Mouse (Mus musculus): ENCODE data around the gene Nckap5. TPM values are rescaled to one million over a fixed set of nuclear protein-coding genes. Genes with fewer than 3 reads are reported as not detected.

The Nckap5 gene
- total and polyA plus RNA-seq, 3 experiments, result not detected

DNA sequence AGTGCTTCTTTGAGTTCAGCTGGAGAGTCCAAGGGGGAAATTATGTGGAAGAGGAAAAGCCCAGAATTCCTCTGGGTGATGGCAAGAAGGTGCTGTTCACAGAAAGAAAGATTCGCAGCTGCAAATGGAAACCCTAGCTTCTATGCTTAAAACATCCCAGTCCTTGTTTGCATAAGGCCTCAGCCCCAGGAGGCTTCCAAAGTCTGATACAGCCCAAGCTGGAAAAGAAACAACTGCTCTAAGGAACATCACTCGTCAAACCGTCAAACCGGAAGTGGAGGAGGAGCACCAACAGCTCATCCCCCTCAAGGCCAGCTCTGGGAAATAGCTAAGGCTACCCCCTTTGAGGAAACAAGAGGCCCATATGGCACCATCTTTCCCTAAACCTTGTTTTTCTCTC lies 286.1 kb downstream of the Nckap5 start:
- no peak overlapping the region for H3K27ac ChIP-seq (ENCODE audit: insufficient read depth, low read depth)
- no peak overlapping the region for H3K4me3 ChIP-seq (replicated peaks in 1 of 3; ENCODE audit: low read depth in 2 of 3, low read length in 2 of 3, poor library complexity in 1 of 3)
- in situ Hi-C loops (cut with MboI; ENCODE audit: low pct_ligation_motif_present, low pct_unique_long_range_greater_than_20kb, low sequenced_read_pairs) (no loop called here), dilution Hi-C loops (cut with MboI; ENCODE audit: extremely low pct_ligation_motif_present, extremely low pct_unique_long_range_greater_than_20kb, low sequenced_read_pairs) (no loop called here)
- no peaks in the 10 kb centered on the region for H3K79me2 ChIP-seq (replicated peaks; ENCODE audit: control insufficient read depth, extremely low read depth, insufficient read depth, poor library complexity, severe bottlenecking)
- peaks cover 72% of the 10 kb centered on the region for H3K9me3 ChIP-seq (replicated peaks; ENCODE audit: low read length)
- H3K4me1 ChIP-seq (ENCODE audit: control insufficient read depth in 1 of 2, insufficient read depth in 2 of 2), result no peaks in the 10 kb centered on the region
- no peak for DNase-seq (ENCODE audit: extremely low read depth)
- H3K27me3 ChIP-seq (replicated peaks), result no peaks in the 10 kb centered on the region
- H3K4me2 ChIP-seq (ENCODE audit: insufficient read depth, low read depth, poor library complexity, severe bottlenecking), result no peak overlapping the region
- H3K36me3 ChIP-seq (replicated peaks in 1 of 2; ENCODE audit: control insufficient read depth in 1 of 2, insufficient read depth in 1 of 2, low read length in 1 of 2), result no peaks in the 10 kb centered on the region
- H3K9ac ChIP-seq (ENCODE audit: insufficient read depth, low read depth), result no peak overlapping the region
- TF ChIP-seq UBTF (IDR thresholded peaks at IDR 0.05; ENCODE audit: low read depth, low read length) (no peak), PAX5 (IDR thresholded peaks at IDR 0.05; ENCODE audit: low read length) (no peak), MXI1 (IDR thresholded peaks at IDR 0.05; ENCODE audit: low read depth, low read length) (no peak), JUN (IDR thresholded peaks at IDR 0.05; ENCODE audit: insufficient read depth, low read depth, low read length) (no peak), ZC3H11A (IDR thresholded peaks at IDR 0.05; ENCODE audit: low read depth, low read length) (no peak)

GRCm38 (mm10) chr1:126537223-126537757 lies 293.3 kb downstream of the Nckap5 start:
- H3K4me1 ChIP-seq (ENCODE audit: control insufficient read depth in 1 of 2, insufficient read depth in 2 of 2), result no peaks in the 10 kb centered on the region
- H3K79me2 ChIP-seq (replicated peaks; ENCODE audit: control insufficient read depth, extremely low read depth, insufficient read depth, poor library complexity, severe bottlenecking), result no peaks in the 10 kb centered on the region
- H3K27ac ChIP-seq (ENCODE audit: insufficient read depth, low read depth), result no peak overlapping the region
- dilution Hi-C loops (cut with MboI; ENCODE audit: extremely low pct_ligation_motif_present, extremely low pct_unique_long_range_greater_than_20kb, low sequenced_read_pairs) (no loop called here), in situ Hi-C loops (cut with MboI; ENCODE audit: low pct_ligation_motif_present, low pct_unique_long_range_greater_than_20kb, low sequenced_read_pairs) (no loop called here)
- H3K36me3 ChIP-seq (replicated peaks in 1 of 2; ENCODE audit: control insufficient read depth in 1 of 2, insufficient read depth in 1 of 2, low read length in 1 of 2), result no peaks in the 10 kb centered on the region
- peaks cover 69% of the 10 kb centered on the region for H3K9me3 ChIP-seq (replicated peaks; ENCODE audit: low read length)
- TF ChIP-seq MEF2A (IDR thresholded peaks at IDR 0.05; ENCODE audit: borderline replicate concordance, low read depth, low read length) (no peak), EP300 (IDR thresholded peaks at IDR 0.05; ENCODE audit: low read length) (no peak), E2F4 (IDR thresholded peaks at IDR 0.05; ENCODE audit: insufficient replicate concordance, low read depth, low read length) (no peak), KAT2A (IDR thresholded peaks at IDR 0.05; ENCODE audit: insufficient replicate concordance, low read length) (no peak), MXI1 (IDR thresholded peaks at IDR 0.05; ENCODE audit: low read depth, low read length) (no peak)
- no peak overlapping the region for H3K4me3 ChIP-seq (replicated peaks in 1 of 3; ENCODE audit: low read depth in 2 of 3, low read length in 2 of 3, poor library complexity in 1 of 3)
- no peaks in the 10 kb centered on the region for H3K27me3 ChIP-seq (replicated peaks)
- H3K9ac ChIP-seq (ENCODE audit: insufficient read depth, low read depth), result no peak overlapping the region
- DNase-seq (ENCODE audit: extremely low read depth), result no peak
- H3K4me2 ChIP-seq (ENCODE audit: insufficient read depth, low read depth, poor library complexity, severe bottlenecking), result no peak overlapping the region

GRCm38 (mm10) chr1:126535527-126535926 lies 295.1 kb downstream of the Nckap5 start:
- H3K4me2 ChIP-seq (ENCODE audit: insufficient read depth, low read depth, poor library complexity, severe bottlenecking), result no peak overlapping the region
- DNase-seq (ENCODE audit: extremely low read depth), result no peak
- no peaks in the 10 kb centered on the region for H3K4me1 ChIP-seq (ENCODE audit: control insufficient read depth in 1 of 2, insufficient read depth in 2 of 2)
- H3K9me3 ChIP-seq (replicated peaks; ENCODE audit: low read length), result peaks cover 63% of the 10 kb centered on the region
- in situ Hi-C loops (cut with MboI; ENCODE audit: low pct_ligation_motif_present, low pct_unique_long_range_greater_than_20kb, low sequenced_read_pairs) (no loop called here), dilution Hi-C loops (cut with MboI; ENCODE audit: extremely low pct_ligation_motif_present, extremely low pct_unique_long_range_greater_than_20kb, low sequenced_read_pairs) (no loop called here)
- H3K79me2 ChIP-seq (replicated peaks; ENCODE audit: control insufficient read depth, extremely low read depth, insufficient read depth, poor library complexity, severe bottlenecking), result no peaks in the 10 kb centered on the region
- no peak overlapping the region for H3K9ac ChIP-seq (ENCODE audit: insufficient read depth, low read depth)
- no peak overlapping the region for H3K4me3 ChIP-seq (replicated peaks in 1 of 3; ENCODE audit: low read depth in 2 of 3, low read length in 2 of 3, poor library complexity in 1 of 3)
- TF ChIP-seq MEF2A (IDR thresholded peaks at IDR 0.05; ENCODE audit: borderline replicate concordance, low read depth, low read length) (no peak), ZKSCAN1 (IDR thresholded peaks at IDR 0.05; ENCODE audit: borderline replicate concordance, low read depth, low read length) (no peak), SIN3A (IDR thresholded peaks at IDR 0.05; ENCODE audit: low read length) (no peak), IRF4 (IDR thresholded peaks at IDR 0.05; ENCODE audit: low read depth, low read length) (no peak), E2F4 (IDR thresholded peaks at IDR 0.05; ENCODE audit: insufficient replicate concordance, low read depth, low read length) (no peak), USF2 (conservative IDR thresholded peaks at IDR 0.05; ENCODE audit: low read depth, low read length) (no peak), MXI1 (IDR thresholded peaks at IDR 0.05; ENCODE audit: low read depth, low read length) (no peak), TBP (conservative IDR thresholded peaks at IDR 0.05; ENCODE audit: low read depth, low read length) (no peak), USF1 (IDR thresholded peaks at IDR 0.05; ENCODE audit: low read depth, low read length) (no peak), TCF12 (IDR thresholded peaks at IDR 0.05; ENCODE audit: low read depth, low read length) (no peak), UBTF (IDR thresholded peaks at IDR 0.05; ENCODE audit: low read depth, low read length) (no peak), MAZ (IDR thresholded peaks at IDR 0.05; ENCODE audit: low read depth, low read length) (no peak)
- H3K36me3 ChIP-seq (replicated peaks in 1 of 2; ENCODE audit: control insufficient read depth in 1 of 2, insufficient read depth in 1 of 2, low read length in 1 of 2), result no peaks in the 10 kb centered on the region
- H3K27ac ChIP-seq (ENCODE audit: insufficient read depth, low read depth), result no peak overlapping the region
- no peaks in the 10 kb centered on the region for H3K27me3 ChIP-seq (replicated peaks)
